Mouse (Mus musculus) ES-Bruce4 (cell line): ENCODE data around the gene Cerk.

Experiments
- CTCF ChIP-seq: IDR thresholded peaks from one replicate; pipeline ENCODE4 v1.8.1; 2011; ENCODE audit warnings: low read depth, low read length
- POLR2A ChIP-seq: IDR thresholded peaks from one replicate; pipeline ENCODE4 v1.8.1; 2011; ENCODE audit warnings: low read length; ENCODE audit not compliant: insufficient read depth

GRCm38 (mm10) chr15:86205300-86205699 lies 19.4 kb upstream of the Cerk start:
- TF ChIP-seq CTCF = peak; percentile 71
- no peak for TF ChIP-seq POLR2A
